Mouse (Mus musculus): ENCODE results near the gene Myo16. TPM values are rescaled to one million over a fixed set of nuclear protein-coding genes. Genes with fewer than 3 reads are reported as not detected.

Myo16 gene
- total RNA-seq, 2 experiments from 2014 or later: 21.0 to 22.7 TPM

- DNase-seq: no peak
Measured at GRCm38 (mm10) chr8:10677840-10678410, 524.2 kb downstream of the Myo16 start.

DNA sequence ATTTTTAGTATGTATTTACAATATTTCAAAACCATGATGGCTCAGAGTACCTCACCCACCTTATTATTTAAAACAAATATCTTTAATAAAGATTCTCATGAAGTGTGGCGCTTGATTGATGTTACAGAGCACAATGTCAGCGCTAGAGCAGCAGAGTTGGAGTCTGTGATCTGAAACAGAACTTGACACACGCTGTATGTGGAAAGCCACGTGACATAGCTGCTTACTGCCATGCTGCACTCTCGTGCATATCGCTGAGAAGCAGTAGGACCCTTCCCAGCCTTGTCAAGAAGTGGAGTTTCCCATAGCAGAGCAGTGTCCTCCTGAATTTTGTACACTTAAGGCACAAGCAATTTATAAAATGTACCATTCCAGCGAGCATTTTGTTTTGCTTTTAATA lies 528.2 kb downstream of the Myo16 start:
- no peak for DNase-seq

GRCm38 (mm10) chr8:10683088-10683487 lies 529.4 kb downstream of the Myo16 start:
- no peak for DNase-seq

Other genes starting within 250 kb of the Myo16 start
- gene Lig4, start 176.2 kb upstream of the Myo16 start, total RNA-seq (2021): 10 to 100 TPM; 12.1 to 12.9 TPM
- gene Abhd13, start 176.2 kb upstream of the Myo16 start, total RNA-seq (2021): 10 to 100 TPM; 28.7 to 30.1 TPM
- gene Tnfsf13b, start 147.4 kb upstream of the Myo16 start, total RNA-seq (2021): 1 to 10 TPM; 2.1 to 3.0 TPM